Mouse (Mus musculus) kidney, adult 2 months (tissue): Measurements from ENCODE around the gene Slc9c1. TPM values are rescaled to one million over a fixed set of nuclear protein-coding genes. Genes with fewer than 3 reads are reported as not detected.
A peak's percentile ranks its signal among the peaks of the same experiment; 100 is the strongest.

Experiments used
- DNase-seq: peaks from one replicate; pipeline ENCODE4 v3.0.0; 2021
- H3K27ac ChIP-seq: fragments of 200-500 bp; 2 replicates; pipeline ENCODE4 v1.5.1; 2012; ENCODE audit warnings: low read depth, low read length, control low read depth, inconsistent platforms; ENCODE audit not compliant: insufficient read depth
- H3K27me3 ChIP-seq: fragments of 200-500 bp; replicated peaks from 2 replicates; pipeline ENCODE4 v1.6.1; 2012; ENCODE audit warnings: mild to moderate bottlenecking, moderate library complexity, low read length, inconsistent platforms; ENCODE audit not compliant: control insufficient read depth, insufficient read depth
- H3K36me3 ChIP-seq: fragments of 200-500 bp; 2 replicates; pipeline ENCODE4 v1.6.1; 2012; ENCODE audit warnings: mild to moderate bottlenecking, moderate library complexity, low read length, inconsistent platforms; ENCODE audit not compliant: control insufficient read depth, insufficient read depth
- H3K4me1 ChIP-seq: fragments of 200-500 bp; 2 replicates; pipeline ENCODE4 v1.6.1; 2011; ENCODE audit warnings: low read length; ENCODE audit not compliant: control insufficient read depth, insufficient read depth
- H3K4me3 ChIP-seq: fragments of 200-500 bp; 2 replicates; pipeline ENCODE4 v1.5.1; 2011; ENCODE audit warnings: mild to moderate bottlenecking, low read depth, low read length, control low read depth; ENCODE audit not compliant: insufficient read depth
- CTCF ChIP-seq: fragments of 200-500 bp; conservative IDR thresholded peaks from 2 replicates; pipeline ENCODE4 v1.5.1; 2011; ENCODE audit warnings: low read depth, mild to moderate bottlenecking, control low read depth, low read length, moderate library complexity, mixed read lengths; ENCODE audit not compliant: insufficient read depth, insufficient read length
- POLR2A ChIP-seq: fragments of 200-500 bp; IDR thresholded peaks from one replicate; pipeline ENCODE4 v1.6.1; 2011; ENCODE audit warnings: low read depth, low read length, control low read depth
- WGBS: fragments of 180-500 bp; shearing (Covaris S2); methylation state at CpG from one replicate; pipeline ENCODE4 v1.1.7; 2018; 5-methylcytosine and 5-hydroxymethylcytosine counted together
- polyA plus RNA-seq: library from polyadenylated mRNA; depleted of rRNA; stranded (reverse); fragments of >200 nt; gene quantifications from 2 replicates; pipeline ENCODE4 v1.2.3, GENCODE M21; 2012

The Slc9c1 gene
- polyA plus RNA-seq, 1 experiment: not detected

- Histone ChIP-seq H3K4me1 (no peaks in the 10 kb centered on the region), H3K36me3 (no peaks in the 10 kb centered on the region), H3K27me3 (no peaks in the 10 kb centered on the region), H3K27ac (no peak overlapping the region), H3K4me3 (no peak overlapping the region)
- no peak for DNase-seq
- WGBS: 92% methylated on average over 2 of the region's 2 CpGs
- TF ChIP-seq POLR2A: no peak
- no peak for TF ChIP-seq CTCF
Observed at GRCm38 (mm10) chr16:45625342-45625741, 90.2 kb downstream of the Slc9c1 start.

GRCm38 (mm10) chr16:45629497-45630105 lies 94.5 kb downstream of the Slc9c1 start:
- TF ChIP-seq POLR2A (no peak), CTCF (no peak)
- H3K27ac ChIP-seq: no peak overlapping the region
- no peaks in the 10 kb centered on the region for H3K4me1 ChIP-seq
- DNase-seq: no peak
- H3K27me3 ChIP-seq: no peaks in the 10 kb centered on the region
- WGBS: 73% methylated on average over 8 of the region's 8 CpGs
- no peak overlapping the region for H3K4me3 ChIP-seq
- H3K36me3 ChIP-seq: no peaks in the 10 kb centered on the region

GRCm38 (mm10) chr16:45630347-45630960 lies 95.3 kb downstream of the Slc9c1 start:
- H3K27ac ChIP-seq: no peak overlapping the region
- no peak overlapping the region for H3K4me3 ChIP-seq
- TF ChIP-seq CTCF: peak; percentile 83
- TF ChIP-seq POLR2A: no peak
- H3K36me3 ChIP-seq: no peaks in the 10 kb centered on the region
- DNase-seq: peak; percentile 71
- 51% methylated on average over 5 of the region's 5 CpGs for WGBS
- H3K4me1 ChIP-seq: no peaks in the 10 kb centered on the region
- no peaks in the 10 kb centered on the region for H3K27me3 ChIP-seq

GRCm38 (mm10) chr16:45632420-45632819 lies 97.3 kb downstream of the Slc9c1 start:
- Histone ChIP-seq H3K4me3 (no peak overlapping the region), H3K27me3 (no peaks in the 10 kb centered on the region), H3K36me3 (no peaks in the 10 kb centered on the region), H3K4me1 (no peaks in the 10 kb centered on the region), H3K27ac (no peak overlapping the region)
- no peak for TF ChIP-seq CTCF
- TF ChIP-seq POLR2A: no peak
- WGBS: 43% methylated on average over 4 of the region's 4 CpGs
- no peak for DNase-seq

DNA sequence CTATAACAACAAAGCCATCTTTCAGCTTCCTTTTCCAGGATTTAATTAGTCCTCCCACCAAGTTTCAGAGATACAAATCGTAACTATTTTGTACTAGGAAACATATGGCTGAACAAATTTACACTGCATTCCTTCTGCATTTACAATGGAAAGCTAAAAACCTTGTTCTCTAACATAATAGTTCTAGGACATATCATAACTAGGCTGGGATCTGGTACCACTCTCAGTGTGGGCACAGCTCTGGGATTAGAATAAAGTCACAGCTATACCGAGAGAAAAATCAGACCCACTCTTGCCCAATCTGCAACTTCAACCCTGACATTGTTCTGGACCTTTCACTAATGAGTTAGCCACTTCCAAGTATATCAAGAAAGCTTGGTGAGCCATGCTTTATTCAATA lies 100.7 kb downstream of the Slc9c1 start:
- no peak for TF ChIP-seq POLR2A
- no peaks in the 10 kb centered on the region for H3K36me3 ChIP-seq
- whole genome bisulfite sequencing: 81% methylated on average over 2 of the region's 2 CpGs
- no peak overlapping the region for H3K4me3 ChIP-seq
- no peaks in the 10 kb centered on the region for H3K4me1 ChIP-seq
- no peak for DNase-seq
- no peaks in the 10 kb centered on the region for H3K27me3 ChIP-seq
- H3K27ac ChIP-seq: no peak overlapping the region

- Histone ChIP-seq H3K4me1 (no peaks in the 10 kb centered on the region), H3K4me3 (no peak overlapping the region), H3K36me3 (no peaks in the 10 kb centered on the region), H3K27ac (no peak overlapping the region), H3K27me3 (no peaks in the 10 kb centered on the region)
- 78% methylated on average over 10 of the region's 10 CpGs for WGBS
- TF ChIP-seq POLR2A (no peak), CTCF (no peak)
- DNase-seq: no peak
Observed at GRCm38 (mm10) chr16:45640070-45640762, 105.1 kb downstream of the Slc9c1 start.

GRCm38 (mm10) chr16:45641301-45641700 lies 106.2 kb downstream of the Slc9c1 start:
- WGBS: 66% methylated on average over 3 of the region's 3 CpGs
- Histone ChIP-seq H3K4me1 (no peaks in the 10 kb centered on the region), H3K4me3 (no peak overlapping the region), H3K27me3 (no peaks in the 10 kb centered on the region), H3K27ac (no peak overlapping the region), H3K36me3 (no peaks in the 10 kb centered on the region)
- DNase-seq: no peak
- no peak for TF ChIP-seq POLR2A
- no peak for TF ChIP-seq CTCF
